Mouse (Mus musculus) heart, adult 10 weeks (tissue): ENCODE measurements around the gene Kiz. TPM values are rescaled to one million over a fixed set of nuclear protein-coding genes. Genes with fewer than 3 reads are reported as not detected.

ENCODE experiments used
- polyA plus RNA-seq: library from polyadenylated mRNA; stranded (reverse); fragments of 350-450 nt; fragmentation: Illumina TruSeq; extraction: RNeasy Lipid Tissue Mini Kit (QIAGEN cat#74804); gene quantifications from one replicate; pipeline ENCODE4 v1.2.3, GENCODE M21; 2014; ENCODE audit warnings: low read depth, low replicate concordance

Gene Kiz
- polyA plus RNA-seq = 86.1 TPM

DNA sequence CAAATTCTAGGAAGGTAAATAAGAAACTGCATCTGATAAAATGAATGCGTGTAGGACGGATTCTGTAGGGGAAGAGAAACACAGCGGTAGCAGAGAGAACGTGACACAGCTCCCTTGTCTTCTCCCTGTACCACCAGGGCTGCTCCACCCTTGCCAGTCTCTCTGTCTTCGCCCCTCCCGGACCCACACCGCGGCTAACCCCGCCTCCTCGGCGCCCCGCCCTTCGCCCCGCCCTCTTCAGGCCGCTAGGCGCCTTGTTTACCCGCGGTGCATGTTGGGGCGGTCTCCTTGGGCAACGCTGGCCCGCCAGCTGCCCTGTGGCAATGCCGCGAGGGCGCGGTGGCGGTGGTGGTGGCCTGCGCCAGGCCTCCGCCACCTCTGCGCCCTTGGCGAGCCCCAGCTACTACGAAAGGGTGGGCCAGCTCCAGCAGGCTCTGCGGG is at the start of gene Kiz:
Gene Kiz, plus strand, starts transcription at position 266 of the 441 bp plus-strand sequence.

DNA sequence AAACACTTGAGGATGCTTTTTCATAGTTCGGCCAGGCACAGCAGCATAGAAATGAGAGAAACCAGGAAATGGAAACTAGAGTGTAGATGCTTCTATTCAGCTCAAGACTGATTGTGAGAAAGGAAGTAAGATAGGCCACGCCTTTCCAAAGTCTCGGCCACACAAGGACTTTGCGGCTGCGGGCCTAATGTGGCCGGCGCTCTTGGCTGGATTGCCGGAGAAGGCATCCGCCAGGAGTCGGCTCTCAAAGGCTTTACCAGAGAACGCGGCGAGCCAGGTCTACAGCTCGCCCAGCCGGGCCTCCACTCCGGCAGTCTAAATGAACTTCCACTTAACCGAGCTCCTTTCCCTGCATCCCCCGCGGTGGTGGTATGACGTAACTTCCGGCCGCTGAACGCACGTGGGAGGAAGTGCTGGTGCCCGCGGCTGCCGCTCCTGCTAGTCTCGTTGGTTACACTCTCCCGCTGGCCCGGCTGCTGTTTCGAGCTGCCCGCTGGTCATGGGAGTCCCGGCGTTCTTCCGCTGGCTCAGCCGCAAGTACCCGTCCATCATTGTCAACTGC is 157.0 kb downstream of the Kiz start, which contains the start of gene Xrn2:
Gene Xrn2, plus strand, starts transcription at position 374 of the 562 bp plus-strand sequence.

Other genes with a start within 250 kb of the Kiz start
- gene Xrn2, start 157.1 kb downstream of the Kiz start, polyA plus RNA-seq = 27.3 TPM
- gene Nkx2-4, start 229.6 kb downstream of the Kiz start, polyA plus RNA-seq = not detected